9 mouse cellular contexts compared by ENCODE assay signal in genomic region chr9:115261456-115261855, GRCm38 (mm10). TPM values are rescaled to one million over a fixed set of nuclear protein-coding genes. Genes with fewer than 3 reads are reported as not detected.
A peak's percentile ranks its signal among the peaks of the same experiment; 100 is the strongest.
DNase-seq lines count a peak whose midpoint lies in the region; ATAC-seq and TF ChIP-seq lines count a peak whose summit lies in the region.
"Had no signal": no experiment of that assay in that cellular context is flagged by ENCODE, and none has a peak within 500 bp of the region (broad histone marks: within the 10 kb centered on the region; RNA-seq: fewer than 3 reads in every experiment).

No protein-coding gene starts in this region.

- no peaks in the 10 kb centered on the region for H3K27me3 ChIP-seq in forebrain, embryonic 14.5 days (replicated peaks; ENCODE audit: control insufficient read depth, insufficient read depth, low read length)
- H3K27me3 ChIP-seq in forebrain, embryonic 11.5 days (ENCODE audit: control insufficient read depth, insufficient read depth, low read length): no peaks in the 10 kb centered on the region
- no peaks in the 10 kb centered on the region for H3K27me3 ChIP-seq in liver, embryonic 12.5 days (replicated peaks)
- H3K27me3 ChIP-seq: lung, embryonic 15.5 days had no signal

- peak; percentile 56 for DNase-seq in forebrain, embryonic 14.5 days (ENCODE audit: low spot score)
- DNase-seq in forebrain, embryonic 11.5 days (ENCODE audit: low spot score): no peak
- DNase-seq in liver: no peak
- peak; percentile 23 for DNase-seq in lung, postnatal 14 days
- DNase-seq in urinary bladder, postnatal 4 days (ENCODE audit: low spot score in 2 of 2): no peak
- DNase-seq in adrenal gland, postnatal 4 days (ENCODE audit: low spot score in 2 of 2): no peak

- no peaks in the 10 kb centered on the region for H3K9me3 ChIP-seq in forebrain, embryonic 14.5 days (replicated peaks; ENCODE audit: control insufficient read depth, low read length)
- no peaks in the 10 kb centered on the region for H3K9me3 ChIP-seq in forebrain, embryonic 11.5 days (ENCODE audit: control insufficient read depth, low read length)
- H3K9me3 ChIP-seq in liver, embryonic 12.5 days (replicated peaks): no peaks in the 10 kb centered on the region
- H3K9me3 ChIP-seq: lung, embryonic 15.5 days had no signal

- no peak overlapping the region for H3K27ac ChIP-seq in forebrain, embryonic 14.5 days (ENCODE audit: low read depth, low read length)
- no peak overlapping the region for H3K27ac ChIP-seq in forebrain, embryonic 11.5 days (ENCODE audit: low read depth, low read length)
- H3K27ac ChIP-seq in liver, embryonic 12.5 days: 0 out of 2 replicates have a peak overlapping the region, but pooled peaks have one; percentile 10
- H3K27ac ChIP-seq in cortical plate, adult 2 months (ENCODE audit: insufficient read depth, low read length): no peak overlapping the region
- H3K27ac ChIP-seq: lung, embryonic 15.5 days had no signal

- no peak overlapping the region for H3K4me3 ChIP-seq in forebrain, embryonic 14.5 days (ENCODE audit: low read depth, low read length)
- no peak overlapping the region for H3K4me3 ChIP-seq in forebrain, embryonic 11.5 days (ENCODE audit: low read depth, low read length)
- no peak overlapping the region for H3K4me3 ChIP-seq in liver, embryonic 12.5 days
- H3K4me3 ChIP-seq in cortical plate, adult 2 months (ENCODE audit: insufficient read depth, low read length): no peak overlapping the region
- H3K4me3 ChIP-seq: lung, embryonic 15.5 days had no signal

- TF ChIP-seq CTCF in cortical plate, adult 2 months (IDR thresholded peaks at IDR 0.05; ENCODE audit: extremely low read depth, insufficient read depth, low read length): peak; percentile 64

- no peak for TF ChIP-seq POLR2A in cortical plate, adult 2 months (IDR thresholded peaks at IDR 0.05; ENCODE audit: extremely low read depth, insufficient read depth, low read length)

- no peak overlapping the region for H3K4me2 ChIP-seq in forebrain, embryonic 14.5 days (ENCODE audit: low read length)
- no peak overlapping the region for H3K4me2 ChIP-seq in forebrain, embryonic 11.5 days (ENCODE audit: low read depth, low read length, severe bottlenecking)
- no peak overlapping the region for H3K4me2 ChIP-seq in liver, embryonic 12.5 days
- H3K4me2 ChIP-seq: lung, embryonic 15.5 days had no signal

- no peak for ATAC-seq in forebrain, embryonic 14.5 days
- no peak for ATAC-seq in forebrain, embryonic 11.5 days (replicated peaks; ENCODE audit: low FRiP score)
- ATAC-seq in liver, embryonic 12.5 days: no peak

- no peak overlapping the region for H3K9ac ChIP-seq in forebrain, embryonic 14.5 days (ENCODE audit: low read length)
- no peak overlapping the region for H3K9ac ChIP-seq in forebrain, embryonic 11.5 days (ENCODE audit: low read length)
- no peak overlapping the region; the same call in 1 of the 2 replicates for H3K9ac ChIP-seq in liver, embryonic 12.5 days
- H3K9ac ChIP-seq: lung, embryonic 15.5 days had no signal

- 84% methylated on average over 8 of the region's 8 CpGs for WGBS in forebrain, embryonic 14.5 days
- 88% methylated on average over 8 of the region's 8 CpGs for WGBS in forebrain, embryonic 11.5 days
- 84% methylated on average over 8 of the region's 8 CpGs for WGBS in liver, embryonic 12.5 days (ENCODE audit: insufficient replicate concordance)

- H3K4me1 ChIP-seq in forebrain, embryonic 14.5 days (ENCODE audit: control insufficient read depth, insufficient read depth, low read length): no peaks in the 10 kb centered on the region
- H3K4me1 ChIP-seq in forebrain, embryonic 11.5 days (replicated peaks; ENCODE audit: control insufficient read depth, insufficient read depth, low read length): no peaks in the 10 kb centered on the region
- peaks cover 27% of the 10 kb centered on the region for H3K4me1 ChIP-seq in liver, embryonic 12.5 days
- peaks cover 2% of the 10 kb centered on the region; the same call in 1 of the 2 replicates for H3K4me1 ChIP-seq in cortical plate, adult 2 months (ENCODE audit: control insufficient read depth, insufficient read depth, low read length)
- H3K4me1 ChIP-seq: lung, embryonic 15.5 days had no signal

- peaks cover 31% of the 10 kb centered on the region for H3K36me3 ChIP-seq in forebrain, embryonic 14.5 days (ENCODE audit: control insufficient read depth, insufficient read depth, low read length)
- no peaks in the 10 kb centered on the region for H3K36me3 ChIP-seq in forebrain, embryonic 11.5 days (ENCODE audit: control insufficient read depth, insufficient read depth, low read length)
- H3K36me3 ChIP-seq in liver, embryonic 12.5 days: peaks cover 68% of the 10 kb centered on the region

RNA-seq across cellular contexts. Expression of gene Stt3b, which starts 48.8 kb away (rescaled TPM):
- 74.8 and 80.5 TPM in 2 replicates for polyA plus RNA-seq in forebrain, embryonic 14.5 days (2014; fragmentation: Nextera tagmentation; extraction: Ambion mirVana)
- polyA plus RNA-seq in forebrain, embryonic 11.5 days (2014; fragmentation: Nextera tagmentation; extraction: Ambion mirVana): 104 and 110 TPM in 2 replicates
- polyA plus RNA-seq in liver, embryonic 12.5 days (2016; fragmentation: Nextera tagmentation; extraction: Ambion mirVana): 102 and 106 TPM in 2 replicates
- 47.0 and 48.3 TPM in 2 replicates for polyA plus RNA-seq in cortical plate, adult 2 months (2012; rRNA removed)
- 100 to 1,000 TPM; 126 to 127 TPM for total RNA-seq in adrenal gland, postnatal 4 days (2021)

Comparison
In these comparisons a context has a peak if more than half of its experiments do, and no peak if none do; other contexts are left out.
1. DNase-seq: peak in forebrain, embryonic 14.5 days (single experiment) and lung, postnatal 14 days (single experiment); none in forebrain, embryonic 11.5 days (single experiment), liver (single experiment), urinary bladder, postnatal 4 days (0 of 2) and adrenal gland, postnatal 4 days (0 of 2).